Comparison of ENCODE assay signal across 20 mouse cellular contexts in the genomic region with DNA sequence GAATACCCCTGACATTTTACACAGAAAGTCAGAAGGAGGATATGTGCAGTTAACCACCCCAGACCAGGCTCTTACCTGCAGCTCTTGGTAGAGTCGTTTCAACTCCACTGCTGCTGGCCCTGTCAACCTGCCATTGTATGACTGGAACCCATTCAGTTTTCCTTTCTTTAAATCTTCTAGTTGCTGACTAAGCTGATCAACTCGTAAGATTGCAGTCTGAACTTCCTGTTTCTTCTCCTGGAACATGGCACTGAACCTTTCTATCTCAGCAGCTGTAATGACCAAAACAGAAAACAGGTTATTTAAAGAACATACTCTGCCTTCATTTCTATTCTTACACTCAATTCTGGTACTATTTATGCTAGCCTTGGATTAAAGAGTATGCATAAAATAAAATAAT. TPM values are rescaled to one million over a fixed set of nuclear protein-coding genes. Genes with fewer than 3 reads are reported as not detected.
DNase-seq lines count a peak whose midpoint lies in the region; ATAC-seq and TF ChIP-seq lines count a peak whose summit lies in the region.
"Had no signal": no experiment of that assay in that cellular context is flagged by ENCODE, and none has a peak within 500 bp of the region (broad histone marks: within the 10 kb centered on the region; RNA-seq: fewer than 3 reads in every experiment).

No protein-coding gene starts in this region.

- H3K27ac ChIP-seq in gastrocnemius, adult 2 months: 0 out of 2 replicates have a peak overlapping the region, but pooled peaks have one; percentile 6
- H3K27ac ChIP-seq in macrophage: peak overlapping the region; percentile 69
- H3K27ac ChIP-seq: embryonic facial prominence, embryonic 10.5 days; forebrain, embryonic 10.5 days; forebrain, embryonic 15.5 days; heart, embryonic 13.5 days; hindbrain, embryonic 15.5 days had no signal

- H3K4me3 ChIP-seq in gastrocnemius, adult 2 months: no peak overlapping the region
- H3K4me3 ChIP-seq in macrophage (ENCODE audit: inconsistent target): no peak overlapping the region
- H3K4me3 ChIP-seq: embryonic facial prominence, embryonic 10.5 days; erythroblast, embryonic 14.5 days; forebrain, embryonic 10.5 days; forebrain, embryonic 15.5 days; heart, embryonic 13.5 days; hindbrain, embryonic 15.5 days had no signal

- H3K36me3 ChIP-seq in macrophage (ENCODE audit: inconsistent target): peaks cover 21% of the 10 kb centered on the region
- H3K36me3 ChIP-seq: embryonic facial prominence, embryonic 10.5 days had no signal

- WGBS in macrophage (ENCODE audit: missing documents): 0% methylated on average over 2 of the region's 2 CpGs

- ATAC-seq in activated CD4-positive, CD25-positive, alpha-beta regulatory T cell, adult 4 months: no peak
- no peak for ATAC-seq in erythroblast, adult 5-6 weeks (replicated peaks; ENCODE audit: low FRiP score, poor library complexity, severe bottlenecking)
- ATAC-seq: forebrain, embryonic 15.5 days had no signal

- no peaks in the 10 kb centered on the region for H3K79me2 ChIP-seq in macrophage (ENCODE audit: inconsistent target)

- intact Hi-C loops in gastrocnemius, adult 2 months (cut with DNase I): no loop called here

- no peak for DNase-seq in gastrocnemius, adult 2 months
- DNase-seq in gastrocnemius, postnatal 10 days: no peak
- DNase-seq in 416B (ENCODE audit: low read depth) (peak; percentile 36), MEL-GATA-1-ER (ENCODE audit: extremely low read depth, low read depth) (peak; percentile 33)
- no peak for DNase-seq in layer of hippocampus, postnatal 36 days
- DNase-seq: adrenal gland, postnatal 14 days; cerebellum, adult 18-20 months; cerebellum, adult 9-11 months; cerebellum, postnatal 36 days; gastrocnemius, postnatal 25 days; heart, postnatal 36 days had no signal

- no peak for TF ChIP-seq CTCF in gastrocnemius, adult 2 months (IDR thresholded peaks at IDR 0.05)

RNA-seq across cellular contexts. Expression of a gene that starts 29.5 kb away (rescaled TPM):
- total RNA-seq in gastrocnemius, adult 2 months (2021): 10 to 100 TPM; 15.6 to 18.0 TPM
- 10 to 100 TPM; 19.6 to 21.9 TPM for total RNA-seq in gastrocnemius, postnatal 10 days (2021)
- 10 to 100 TPM in 8 of 26 experiments, 1 to 10 TPM in 18; 1.5 to 24.7 (median 5.8) TPM for total RNA-seq in macrophage (2018; cell fraction: chromatin; rRNA removed)
- 10 to 100 TPM in 9 of 26 experiments, 1 to 10 TPM in 17; 4.7 to 15.3 (median 7.5) TPM for total RNA-seq in macrophage (2018; cell fraction: cytosol; rRNA removed)
- total RNA-seq in macrophage (2018; cell fraction: nucleus; rRNA removed): 10 to 100 TPM in 3 of 26 experiments, 1 to 10 TPM in 22, under 1 TPM in 1; 0.58 to 15.8 (median 4.8) TPM
- 5.7 to 14.3 TPM (median 12.7 TPM) in 3 replicates for polyA plus RNA-seq in macrophage (2018)
- polyA plus RNA-seq in activated CD4-positive, CD25-positive, alpha-beta regulatory T cell, adult 4 months (2017; shearing (Covaris generic)): 1 to 10 TPM; 3.4 to 3.5 TPM
- total RNA-seq in erythroblast, adult 5-6 weeks (2015; ENCODE audit: low replicate concordance): 2.5 and 3.3 TPM in 2 replicates
- 2.4 and 4.9 TPM in 2 replicates for total RNA-seq in erythroblast, adult 5-6 weeks (2017; ENCODE audit: low replicate concordance)
- total RNA-seq in layer of hippocampus, postnatal 36 days (2021): 10 to 100 TPM; 20.8 to 25.4 TPM

RNA-seq across cellular contexts. Expression of a gene that starts 29.8 kb away (rescaled TPM):
- under 1 TPM in 1 of 2 experiments, not detected in 1; 0.47 TPM for total RNA-seq in gastrocnemius, adult 2 months (2021)
- 1 to 10 TPM; 1.6 to 2.0 TPM for total RNA-seq in gastrocnemius, postnatal 10 days (2021)
- total RNA-seq in macrophage (2018; cell fraction: chromatin; rRNA removed): 10 to 100 TPM in 1 of 26 experiments, 1 to 10 TPM in 23, under 1 TPM in 1, not detected in 1; 0.75 to 11.5 (median 3.8) TPM
- total RNA-seq in macrophage (2018; cell fraction: cytosol; rRNA removed): 1 to 10 TPM in 12 of 26 experiments, under 1 TPM in 14; 0.19 to 1.8 (median 0.94) TPM
- 1 to 10 TPM in 20 of 26 experiments, under 1 TPM in 6; 0.35 to 10.0 (median 1.9) TPM for total RNA-seq in macrophage (2018; cell fraction: nucleus; rRNA removed)
- polyA plus RNA-seq in macrophage (2018): 0.75 to 4.9 TPM (median 1.3 TPM) in 3 replicates
- 1 to 10 TPM; 4.0 to 5.6 TPM for polyA plus RNA-seq in activated CD4-positive, CD25-positive, alpha-beta regulatory T cell, adult 4 months (2017; shearing (Covaris generic))
- total RNA-seq in erythroblast, adult 5-6 weeks (2015; ENCODE audit: low replicate concordance): 1.7 and 1.9 TPM in 2 replicates
- total RNA-seq in erythroblast, adult 5-6 weeks (2017; ENCODE audit: low replicate concordance): 2.0 and 5.6 TPM in 2 replicates
- 1 to 10 TPM; 3.4 to 4.5 TPM for total RNA-seq in layer of hippocampus, postnatal 36 days (2021)

Comparison
In these comparisons a context has a peak if more than half of its experiments do, and no peak if none do; other contexts are left out.
1. DNase-seq: peak in 416B (single experiment) and MEL-GATA-1-ER (single experiment); none in gastrocnemius, adult 2 months (single experiment), gastrocnemius, postnatal 10 days (single experiment) and layer of hippocampus, postnatal 36 days (0 of 2).